Mouse (Mus musculus) neural tube, embryonic 14.5 days (tissue): Measurements from ENCODE around the gene Gm49325. TPM values are rescaled to one million over a fixed set of nuclear protein-coding genes. Genes with fewer than 3 reads are reported as not detected.
A peak's percentile ranks its signal among the peaks of the same experiment; 100 is the strongest.

ENCODE experiments used
- ATAC-seq: fragments of 200-750 bp; cut with Nextera tagmentation; 2 replicates; pipeline ENCODE4 v1.8.0; 2017; ENCODE audit warnings: low read depth, mild to moderate bottlenecking, moderate TSS enrichment, moderate library complexity
- H3K27ac ChIP-seq: fragments of 300-500 bp; sonication (generic); 2 replicates; pipeline ENCODE4 v1.5.1; 2014; ENCODE audit warnings: low read depth, mild to moderate bottlenecking, control low read depth, low read length, moderate library complexity, mixed read lengths
- H3K27me3 ChIP-seq: fragments of 300-500 bp; sonication (generic); 2 replicates; pipeline ENCODE4 v1.6.1; 2014; ENCODE audit warnings: low read length; ENCODE audit not compliant: control insufficient read depth, insufficient read depth
- H3K36me3 ChIP-seq: fragments of 300-500 bp; sonication (generic); 2 replicates; pipeline ENCODE4 v1.6.1; 2014; ENCODE audit warnings: low read length, mixed read lengths; ENCODE audit not compliant: control insufficient read depth, insufficient read depth
- H3K4me1 ChIP-seq: fragments of 300-500 bp; sonication (generic); 2 replicates; pipeline ENCODE4 v1.6.1; 2014; ENCODE audit warnings: low read length; ENCODE audit not compliant: control insufficient read depth, insufficient read depth
- H3K4me2 ChIP-seq: fragments of 300-500 bp; sonication (generic); 2 replicates; pipeline ENCODE4 v1.6.1; 2014; ENCODE audit warnings: mild to moderate bottlenecking, low read depth, low read length, control low read depth
- H3K4me3 ChIP-seq: fragments of 300-500 bp; sonication (generic); 2 replicates; pipeline ENCODE4 v1.5.1; 2014; ENCODE audit warnings: low read depth, low read length, control low read depth, mixed read lengths
- H3K9ac ChIP-seq: fragments of 300-500 bp; sonication (generic); replicated peaks from 2 replicates; pipeline ENCODE4 v1.6.1; 2014; ENCODE audit warnings: low read depth, mild to moderate bottlenecking, control low read depth, low read length, mixed read lengths
- H3K9me3 ChIP-seq: fragments of 300-500 bp; sonication (generic); 2 replicates; pipeline ENCODE4 v1.6.1; 2016; ENCODE audit warnings: low read length; ENCODE audit not compliant: control insufficient read depth
- WGBS: fragments of 180-500 bp; shearing (Covaris S2); extraction: QIAGEN DNeasy Blood & Tissue Kit; methylation state at CpG from one replicate; pipeline ENCODE4 v1.1.7; 2014; 5-methylcytosine and 5-hydroxymethylcytosine counted together
- polyA plus RNA-seq: library from polyadenylated mRNA; unstranded; fragments of >200 nt; fragmentation: Nextera tagmentation; extraction: Ambion mirVana; gene quantifications from 2 replicates; pipeline ENCODE4 v1.2.1, GENCODE M21; 2014

Gene Gm49325
- polyA plus RNA-seq, result 2.7 TPM in 1 of 2 replicates, not detected in the other

GRCm38 (mm10) chr10:77605908-77606826, at the start of gene Gm49325, which contains the start of gene Sumo3:
TSS of gene Gm49325 (plus strand) at chr10:77606197.
TSS of gene Sumo3 (plus strand) at chr10:77606097.
- Histone ChIP-seq H3K9me3 (no peaks in the 10 kb centered on the region), H3K27ac (peak within 1 kb of the TSS; percentile 96), H3K36me3 (peaks cover 8% of the 10 kb centered on the region; the same call in 1 of the 2 replicates), H3K4me1 (peaks cover 13% of the 10 kb centered on the region), H3K27me3 (no peaks in the 10 kb centered on the region), H3K4me3 (peak within 1 kb of the TSS; percentile 61), H3K4me2 (peak within 1 kb of the TSS; percentile 68), H3K9ac (peak within 1 kb of the TSS; percentile 62)
- ATAC-seq, result peak; percentile 84
- WGBS, result 1% methylated on average over 103 of the region's 119 CpGs

DNA sequence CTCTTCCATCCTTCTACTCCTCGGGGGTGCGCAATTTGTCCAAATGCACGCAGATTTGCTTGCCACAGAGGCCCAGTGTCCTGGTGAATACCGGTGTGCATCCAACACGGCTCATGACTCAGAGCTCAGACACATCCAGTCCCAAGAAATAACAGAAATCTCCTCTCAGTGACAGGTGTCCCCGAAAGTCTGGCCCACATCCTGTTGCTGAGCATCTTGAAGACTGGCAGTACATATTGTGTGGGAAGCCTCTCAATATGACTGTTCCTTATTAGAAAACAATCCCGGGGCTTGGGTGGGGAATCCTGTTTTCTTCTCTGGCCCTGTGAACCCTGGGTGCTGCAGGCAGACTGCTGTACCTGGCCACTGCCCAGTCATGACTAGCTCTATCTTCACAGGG, 49.4 kb upstream of the Gm49325 start:
- Histone ChIP-seq H3K4me2 (no peak overlapping the region), H3K4me3 (no peak overlapping the region), H3K27ac (no peak overlapping the region), H3K27me3 (no peaks in the 10 kb centered on the region), H3K36me3 (no peaks in the 10 kb centered on the region), H3K9me3 (no peaks in the 10 kb centered on the region), H3K9ac (no peak overlapping the region), H3K4me1 (no peaks in the 10 kb centered on the region)
- no peak for ATAC-seq
- WGBS, result 92% methylated on average over 7 of the region's 7 CpGs

DNA sequence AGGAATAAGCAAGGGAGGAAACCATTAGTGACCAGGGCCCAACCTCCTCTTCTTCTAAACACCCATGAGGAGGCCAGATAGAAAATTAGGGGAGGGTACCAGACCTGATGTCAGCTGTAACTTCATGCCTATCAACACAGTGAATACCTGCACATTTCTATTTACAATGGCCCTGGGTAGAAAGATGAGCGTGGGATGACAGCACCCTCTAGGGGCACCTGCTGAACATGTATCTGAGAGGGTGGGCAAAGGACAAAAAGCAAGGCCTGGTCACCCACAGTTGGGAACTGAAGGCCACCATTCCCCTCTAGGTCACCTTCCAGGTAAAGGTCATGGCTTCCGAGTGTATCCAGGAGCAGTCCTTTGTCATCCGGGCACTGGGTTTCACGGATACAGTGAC, 48.4 kb upstream of the Gm49325 start:
- no peak overlapping the region for H3K27ac ChIP-seq
- WGBS, result 87% methylated on average over 4 of the region's 4 CpGs

DNA sequence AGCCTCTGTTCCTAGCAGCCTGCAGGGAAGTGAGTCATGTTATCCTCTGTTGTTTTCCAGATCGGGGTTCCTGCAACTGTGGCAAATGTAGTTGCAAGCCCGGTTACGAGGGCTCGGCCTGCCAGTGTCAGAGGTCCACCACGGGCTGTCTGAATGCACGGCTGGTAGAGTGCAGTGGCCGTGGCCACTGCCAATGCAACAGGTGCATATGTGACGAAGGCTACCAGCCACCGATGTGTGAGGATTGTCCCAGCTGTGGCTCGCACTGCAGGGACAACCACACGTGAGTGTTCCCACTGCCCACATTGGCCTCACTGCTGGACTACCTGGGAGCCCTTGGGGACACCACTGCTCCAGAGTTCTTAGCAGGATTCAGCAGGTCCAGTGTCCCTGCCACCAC, 45.9 kb upstream of the Gm49325 start:
- Histone ChIP-seq H3K4me2 (no peak overlapping the region), H3K4me3 (no peak overlapping the region), H3K36me3 (no peaks in the 10 kb centered on the region), H3K4me1 (no peaks in the 10 kb centered on the region), H3K27me3 (no peaks in the 10 kb centered on the region), H3K9me3 (no peaks in the 10 kb centered on the region), H3K9ac (no peak overlapping the region), H3K27ac (no peak overlapping the region)
- no peak for ATAC-seq
- 92% methylated on average over 10 of the region's 11 CpGs for WGBS

More for the DNA sequence above, 48.4 kb upstream of the Gm49325 start:
- Histone ChIP-seq H3K36me3 (no peaks in the 10 kb centered on the region), H3K9me3 (no peaks in the 10 kb centered on the region), H3K4me1 (no peaks in the 10 kb centered on the region), H3K27me3 (no peaks in the 10 kb centered on the region), H3K4me2 (no peak overlapping the region), H3K9ac (no peak overlapping the region), H3K4me3 (no peak overlapping the region)
- ATAC-seq, result no peak

DNA sequence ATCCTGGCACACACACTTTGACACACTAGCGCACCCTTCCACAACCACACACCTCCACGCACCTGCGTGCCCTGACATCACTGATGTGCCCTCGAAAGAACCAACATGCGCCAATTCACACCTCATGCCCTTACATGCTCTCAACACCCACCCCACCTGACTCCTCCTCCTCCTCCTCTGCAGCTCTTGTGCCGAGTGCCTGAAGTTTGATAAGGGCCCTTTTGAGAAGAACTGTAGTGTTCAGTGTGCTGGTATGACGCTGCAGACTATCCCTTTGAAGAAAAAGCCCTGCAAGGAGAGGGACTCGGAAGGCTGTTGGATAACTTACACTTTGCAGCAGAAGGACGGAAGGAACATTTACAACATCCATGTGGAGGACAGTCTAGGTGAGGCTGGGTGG, 45.2 kb upstream of the Gm49325 start:
- Histone ChIP-seq H3K36me3 (no peaks in the 10 kb centered on the region), H3K4me2 (no peak overlapping the region), H3K4me3 (no peak overlapping the region), H3K4me1 (no peaks in the 10 kb centered on the region), H3K27me3 (no peaks in the 10 kb centered on the region), H3K9me3 (no peaks in the 10 kb centered on the region), H3K27ac (no peak overlapping the region), H3K9ac (no peak overlapping the region)
- ATAC-seq, result no peak
- 94% methylated on average over 9 of the region's 9 CpGs for WGBS

- no peaks in the 10 kb centered on the region for H3K9me3 ChIP-seq
- H3K4me3 ChIP-seq, result no peak overlapping the region
- H3K4me1 ChIP-seq, result no peaks in the 10 kb centered on the region
- no peaks in the 10 kb centered on the region for H3K36me3 ChIP-seq
- H3K27ac ChIP-seq, result no peak overlapping the region
- H3K4me2 ChIP-seq, result no peak overlapping the region
- no peaks in the 10 kb centered on the region for H3K27me3 ChIP-seq
- H3K9ac ChIP-seq, result no peak overlapping the region
- ATAC-seq, result no peak
- 68% methylated on average over 2 of the region's 2 CpGs for WGBS
These were observed 44.5 kb upstream of the Gm49325 start for GRCm38 (mm10) chr10:77561508-77561907.

DNA sequence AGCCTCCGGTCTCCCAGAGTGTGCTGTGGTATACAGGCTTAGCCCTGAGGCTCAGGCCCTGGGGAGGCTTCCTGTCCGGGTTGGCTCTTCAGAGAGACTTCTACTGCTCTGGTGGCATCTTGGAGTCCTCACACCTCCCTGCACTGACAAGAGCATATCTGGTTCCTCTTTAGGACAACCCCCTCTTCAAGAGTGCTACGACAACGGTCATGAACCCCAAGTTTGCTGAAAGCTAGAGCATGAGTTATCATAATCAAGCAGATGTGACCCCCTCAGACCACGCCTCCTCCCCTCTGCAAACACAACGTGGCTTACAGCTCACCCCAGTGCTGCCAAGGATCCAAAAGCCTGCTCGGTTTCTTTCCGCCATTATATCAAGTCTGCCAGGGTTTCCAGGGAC, 41.0 kb upstream of the Gm49325 start:
- Histone ChIP-seq H3K27me3 (no peaks in the 10 kb centered on the region), H3K4me1 (no peaks in the 10 kb centered on the region), H3K4me2 (no peak overlapping the region), H3K9ac (no peak overlapping the region), H3K27ac (no peak overlapping the region), H3K4me3 (no peak overlapping the region), H3K36me3 (no peaks in the 10 kb centered on the region), H3K9me3 (no peaks in the 10 kb centered on the region)
- WGBS, result 81% methylated on average over 8 of the region's 8 CpGs
- ATAC-seq, result no peak

DNA sequence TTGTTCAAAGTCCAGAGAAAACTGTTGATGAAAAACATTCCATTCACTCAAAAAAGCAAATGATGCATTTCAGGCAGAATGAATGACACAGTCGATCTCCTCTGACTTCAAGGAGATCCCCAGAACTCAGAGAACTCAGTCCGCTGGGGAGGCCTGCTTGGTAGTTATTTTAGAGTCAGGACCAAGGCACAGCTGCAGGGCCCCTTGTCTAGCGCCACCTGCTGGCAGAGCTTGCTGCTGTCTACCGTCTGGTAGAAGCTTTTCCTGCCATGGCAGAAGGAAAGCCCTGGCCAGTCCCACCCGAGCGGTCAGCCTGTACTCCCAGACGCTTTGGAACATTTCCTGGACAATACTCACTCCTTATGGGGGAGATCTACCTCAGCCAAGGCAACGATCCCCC, 39.3 kb upstream of the Gm49325 start:
- Histone ChIP-seq H3K27ac (no peak overlapping the region), H3K9ac (no peak overlapping the region), H3K27me3 (no peaks in the 10 kb centered on the region), H3K4me1 (no peaks in the 10 kb centered on the region), H3K4me2 (no peak overlapping the region), H3K9me3 (no peaks in the 10 kb centered on the region), H3K4me3 (no peak overlapping the region), H3K36me3 (no peaks in the 10 kb centered on the region)
- no peak for ATAC-seq
- WGBS, result 30% methylated on average over 8 of the region's 8 CpGs

DNA sequence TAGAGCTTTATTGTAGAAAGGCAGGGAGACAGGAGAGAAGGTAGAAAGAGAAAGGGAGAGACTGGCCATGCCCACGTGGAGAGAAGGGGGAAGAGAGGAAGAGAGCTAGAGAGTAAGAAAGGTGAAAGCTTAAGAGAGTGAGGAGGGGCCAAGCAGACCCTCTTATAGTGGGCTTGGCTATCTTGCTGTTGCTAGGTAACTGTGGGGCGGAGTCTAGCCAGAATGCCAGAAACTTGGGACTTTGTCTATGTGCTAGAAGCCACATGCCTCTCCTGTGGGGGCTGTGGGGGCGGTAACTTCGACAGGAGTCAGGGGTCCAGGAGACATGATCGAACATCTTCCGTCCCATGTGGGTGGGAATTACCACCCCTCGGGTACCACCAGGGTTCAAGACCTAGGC, 36.5 kb upstream of the Gm49325 start:
- WGBS, result 47% methylated on average over 7 of the region's 7 CpGs
- Histone ChIP-seq H3K36me3 (no peaks in the 10 kb centered on the region), H3K4me2 (no peak overlapping the region)

More for the DNA sequence above, 36.5 kb upstream of the Gm49325 start:
- no peak overlapping the region for H3K4me3 ChIP-seq
- H3K9ac ChIP-seq, result no peak overlapping the region
- ATAC-seq, result no peak
- H3K9me3 ChIP-seq, result no peaks in the 10 kb centered on the region
- H3K4me1 ChIP-seq, result no peaks in the 10 kb centered on the region
- no peak overlapping the region for H3K27ac ChIP-seq
- no peaks in the 10 kb centered on the region for H3K27me3 ChIP-seq
